Mouse (Mus musculus) induced T-regulatory cell, adult 2 months (primary cell): Measurements from ENCODE around the gene Rbm47.
"Not testable (repeated sequence)": the region's sequence is repeated elsewhere in the genome, so short reads cannot be mapped to it uniquely, and the experiment has no call there.

Experiments used
- DNase-seq: peaks from one replicate; pipeline ENCODE4 v3.0.0-alpha.2; 2012; ENCODE audit warnings: low read depth

Gene Rbm47

DNA sequence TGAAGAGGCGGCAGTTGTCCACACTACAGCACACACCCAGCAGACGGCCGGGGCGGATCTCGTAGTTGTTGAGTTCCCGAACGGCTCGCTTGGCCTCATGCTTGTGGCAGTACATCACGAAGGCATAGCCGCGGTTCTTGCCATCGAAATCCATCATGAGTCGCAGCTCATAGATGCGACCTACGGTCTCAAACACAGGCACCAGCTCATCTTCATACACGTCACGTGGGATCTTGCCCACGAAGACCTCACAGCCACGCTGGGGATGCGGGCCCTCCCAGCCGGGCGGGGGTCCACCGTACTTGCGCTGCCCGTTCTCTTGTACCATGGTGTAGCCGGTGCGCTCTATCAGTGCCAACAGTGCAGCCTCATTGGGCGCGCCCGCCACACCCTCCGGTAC lies 146.1 kb downstream of the Rbm47 start:
- DNase-seq, result no peak

GRCm38 (mm10) chr5:66015449-66015961 lies 157.4 kb downstream of the Rbm47 start:
- no peak for DNase-seq

- DNase-seq, result no peak
Measured at GRCm38 (mm10) chr5:66014437-66014836, 158.5 kb downstream of the Rbm47 start.

DNA sequence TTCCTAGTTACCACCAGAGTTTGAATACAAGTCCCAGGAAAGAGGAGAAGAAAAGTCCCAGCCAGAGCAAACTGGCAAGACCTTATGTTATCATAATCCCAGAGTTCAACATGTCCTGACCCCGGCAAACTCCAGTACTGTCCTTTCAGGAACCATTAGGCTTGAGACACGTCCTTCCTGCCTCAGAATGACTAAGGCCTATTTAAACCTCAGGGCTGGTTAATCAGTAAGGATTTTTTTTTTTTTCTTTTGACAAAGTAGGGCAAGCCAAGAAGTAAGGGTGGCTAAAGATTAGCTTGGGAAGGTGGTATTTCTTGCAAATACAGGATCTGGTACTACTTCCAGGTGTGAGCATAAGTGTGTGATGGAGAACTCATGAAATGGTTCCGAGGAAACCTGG lies 158.9 kb downstream of the Rbm47 start:
- no peak for DNase-seq

- DNase-seq, result peak; percentile 80
Measured at GRCm38 (mm10) chr5:66008245-66008967, 164.5 kb downstream of the Rbm47 start.

DNA sequence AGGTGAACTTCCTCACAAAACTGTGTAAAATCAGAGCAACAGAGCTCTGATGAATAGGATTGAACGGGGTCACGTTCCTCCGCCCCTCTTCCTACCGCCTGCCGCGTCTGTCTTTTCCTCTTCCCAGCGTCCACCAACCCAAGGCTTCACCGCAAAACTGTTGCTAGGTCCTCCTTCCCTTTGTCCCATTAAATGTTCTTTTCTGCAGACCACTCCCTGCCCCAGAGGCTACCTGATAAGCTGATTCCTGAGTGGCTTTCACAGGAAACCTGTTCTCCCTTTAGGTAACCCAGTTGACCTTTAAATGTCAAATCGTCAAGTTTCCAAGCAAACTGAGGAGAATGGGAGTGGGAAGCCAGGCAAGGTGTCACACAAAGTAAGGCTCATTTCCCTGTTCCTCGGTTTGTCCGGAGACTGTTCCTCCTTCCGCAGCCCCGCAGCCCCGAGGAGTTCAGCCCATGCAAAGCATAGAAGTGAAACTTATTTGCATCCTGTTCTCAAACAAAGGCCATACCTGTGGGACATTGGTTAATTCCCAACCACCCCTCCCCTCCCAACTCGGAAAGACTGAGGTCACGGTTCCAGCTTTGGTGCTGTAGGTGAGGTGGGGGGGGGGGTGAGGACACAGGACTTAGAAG lies 167.8 kb downstream of the Rbm47 start:
- no peak for DNase-seq

DNA sequence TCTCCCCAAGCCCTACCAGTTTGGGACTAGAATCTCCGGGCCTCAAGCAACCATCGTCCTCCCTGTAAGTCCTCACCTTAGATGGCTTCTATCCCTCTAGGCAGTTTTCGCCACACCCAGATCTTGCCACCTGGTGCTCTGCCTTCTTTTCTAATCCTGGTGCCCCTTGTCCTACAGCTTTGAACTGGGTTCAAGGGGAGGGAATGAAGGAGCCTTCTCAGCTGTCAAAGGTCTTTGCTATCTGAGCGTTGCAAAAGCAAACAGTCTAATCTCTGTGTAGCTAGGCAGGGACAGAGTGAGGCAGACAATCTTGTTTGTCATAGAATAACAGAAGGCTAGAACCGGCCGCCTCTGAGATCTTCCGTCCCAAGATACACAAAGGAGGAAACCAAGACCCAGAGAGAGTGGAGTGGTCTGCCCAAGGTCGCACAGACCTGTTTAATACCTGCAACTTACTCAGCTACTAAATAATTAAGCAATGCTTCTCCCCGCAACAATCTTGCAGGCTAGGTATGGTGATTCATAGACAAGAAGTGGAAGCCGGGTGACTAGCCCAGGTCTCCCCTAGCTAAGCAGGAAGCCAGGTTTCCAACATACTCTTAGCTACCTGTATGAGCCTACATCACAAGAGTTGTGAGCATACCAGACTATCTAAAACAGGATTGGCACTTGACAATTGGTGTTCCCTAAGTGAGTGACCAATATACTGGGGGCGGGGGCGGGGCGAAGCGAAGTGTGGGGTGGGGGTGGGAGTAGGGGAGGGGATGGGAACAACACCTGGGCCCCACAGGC lies 168.6 kb downstream of the Rbm47 start, which contains the start of gene 9130230L23Rik:
9130230L23Rik (minus strand) TSS at position 152 of the 792 bp plus-strand sequence.
- DNase-seq, result no peak

DNA sequence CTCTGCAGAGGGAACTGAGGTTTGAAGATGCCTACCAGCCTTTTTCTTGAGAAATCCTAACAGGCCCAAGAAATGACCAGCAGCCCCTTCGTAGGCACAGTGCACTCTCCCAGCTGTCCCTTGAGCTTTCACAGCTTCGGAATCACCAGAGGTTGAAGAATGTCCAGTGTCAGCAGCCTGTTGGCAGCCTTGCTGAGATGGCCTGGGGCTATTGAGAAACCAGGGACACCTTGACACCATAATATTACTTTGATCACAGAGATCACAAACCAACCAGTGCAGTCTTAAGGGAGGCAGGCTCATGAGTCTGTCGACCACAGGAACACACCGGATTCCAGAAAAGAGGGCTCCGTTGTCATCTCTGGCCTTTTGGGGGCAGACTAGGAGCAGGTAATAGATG lies 171.7 kb downstream of the Rbm47 start:
- DNase-seq, result no peak

GRCm38 (mm10) chr5:66000567-66001125 lies 172.3 kb downstream of the Rbm47 start:
- peak; percentile 33 for DNase-seq

GRCm38 (mm10) chr5:66000074-66000473 lies 172.8 kb downstream of the Rbm47 start:
- no peak for DNase-seq

GRCm38 (mm10) chr5:65999106-65999505 lies 173.8 kb downstream of the Rbm47 start:
- DNase-seq, result no peak

- DNase-seq, result no peak
Measured at GRCm38 (mm10) chr5:65997813-65998212, 175.1 kb downstream of the Rbm47 start.

GRCm38 (mm10) chr5:65994643-65995042 lies 178.3 kb downstream of the Rbm47 start:
- no peak for DNase-seq

- DNase-seq, result peak; percentile 79
Measured at GRCm38 (mm10) chr5:65991191-65991590, 181.7 kb downstream of the Rbm47 start.

- not testable (repeated sequence) for DNase-seq
Measured at GRCm38 (mm10) chr5:65987004-65987403, 185.9 kb downstream of the Rbm47 start.

GRCm38 (mm10) chr5:65986426-65986825 lies 186.5 kb downstream of the Rbm47 start:
- DNase-seq, result peak; percentile 84

GRCm38 (mm10) chr5:65975731-65976130 lies 197.2 kb downstream of the Rbm47 start:
- DNase-seq, result no peak

- DNase-seq, result no peak
Measured at GRCm38 (mm10) chr5:65973189-65973588, 199.7 kb downstream of the Rbm47 start.

DNA sequence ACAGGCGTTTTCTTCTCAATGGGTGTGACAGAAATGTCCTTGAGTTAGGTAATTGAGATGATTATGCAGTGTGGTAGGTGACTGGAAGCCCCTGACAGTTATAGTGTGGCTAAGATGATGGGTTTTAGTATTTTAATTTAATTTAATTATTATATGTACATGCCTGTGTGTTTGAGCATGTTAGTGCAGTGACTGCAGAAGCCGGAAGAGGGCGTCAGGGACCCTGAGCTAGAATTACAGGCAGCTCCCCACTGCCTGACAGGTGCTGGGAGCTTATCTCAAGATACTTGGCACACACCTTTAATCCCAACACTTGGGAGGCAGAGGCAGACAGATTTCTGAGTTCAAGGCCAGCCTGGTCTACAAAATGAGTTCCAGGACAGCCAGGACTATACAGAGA lies 204.9 kb downstream of the Rbm47 start:
- no peak for DNase-seq

GRCm38 (mm10) chr5:65967091-65967490 lies 205.8 kb downstream of the Rbm47 start:
- no peak for DNase-seq
